Mouse (Mus musculus) heart, postnatal 0 days (tissue): Measurements from ENCODE around the gene Edc4.

Source experiments
- CTCF ChIP-seq: IDR thresholded peaks from 2 replicates; pipeline ENCODE4 v1.5.1; 2016; ENCODE audit warnings: antibody characterized with exemption, control low read depth, low read depth
- EP300 ChIP-seq: IDR thresholded peaks from 2 replicates; pipeline ENCODE4 v1.6.1; 2016; ENCODE audit warnings: antibody characterized with exemption, low read depth

GRCm38 (mm10) chr8:105935863-105936603, 55.4 kb downstream of the Edc4 start:
- TF ChIP-seq CTCF (no peak), EP300 (no peak)
